Mouse (Mus musculus) midbrain, embryonic 11.5 days (tissue): Measurements from ENCODE around the gene Micall1. TPM values are rescaled to one million over a fixed set of nuclear protein-coding genes. Genes with fewer than 3 reads are reported as not detected.

Experiments
- ATAC-seq: fragments of 200-750 bp; cut with Nextera tagmentation; 2 replicates; pipeline ENCODE4 v1.8.0; 2017; ENCODE audit warnings: moderate TSS enrichment, moderate library complexity; ENCODE audit not compliant: low FRiP score
- DNase-seq: peaks from one replicate; pipeline ENCODE4 v3.0.0; 2015; ENCODE audit warnings: low spot score; ENCODE audit errors: missing footprints
- H3K27ac ChIP-seq: fragments of 300-500 bp; sonication (generic); 2 replicates; pipeline ENCODE4 v1.5.1; 2014; ENCODE audit warnings: low read depth, low read length
- H3K27me3 ChIP-seq: fragments of 300-500 bp; sonication (generic); 2 replicates; pipeline ENCODE4 v1.6.1; 2014; ENCODE audit warnings: mild to moderate bottlenecking, low read length, moderate library complexity, mixed read lengths; ENCODE audit not compliant: control insufficient read depth, insufficient read depth
- H3K36me3 ChIP-seq: fragments of 300-500 bp; sonication (generic); 2 replicates; pipeline ENCODE4 v1.6.1; 2014; ENCODE audit warnings: mild to moderate bottlenecking, low read length, moderate library complexity, mixed read lengths; ENCODE audit not compliant: control insufficient read depth, insufficient read depth
- H3K4me1 ChIP-seq: fragments of 300-500 bp; sonication (generic); 2 replicates; pipeline ENCODE4 v1.6.1; 2014; ENCODE audit warnings: low read length; ENCODE audit not compliant: control insufficient read depth, insufficient read depth
- H3K4me2 ChIP-seq: fragments of 300-500 bp; sonication (generic); 2 replicates; pipeline ENCODE4 v1.6.1; 2014; ENCODE audit warnings: mild to moderate bottlenecking, moderate library complexity
- H3K4me3 ChIP-seq: fragments of 300-500 bp; sonication (generic); 2 replicates; pipeline ENCODE4 v1.5.1; 2014; ENCODE audit warnings: low read depth, low read length
- H3K9ac ChIP-seq: fragments of 300-500 bp; sonication (generic); 2 replicates; pipeline ENCODE4 v1.6.1; 2014; ENCODE audit warnings: low read length
- H3K9me3 ChIP-seq: fragments of 300-500 bp; sonication (generic); 2 replicates; pipeline ENCODE4 v1.6.1; 2016; ENCODE audit warnings: low read length; ENCODE audit not compliant: control insufficient read depth
- WGBS: fragments of 180-500 bp; shearing (Covaris S2); extraction: QIAGEN DNeasy Blood & Tissue Kit; methylation state at CpG from one replicate; pipeline ENCODE4 v1.1.7; 2014; 5-methylcytosine and 5-hydroxymethylcytosine counted together
- polyA plus RNA-seq: library from polyadenylated mRNA; unstranded; fragments of >200 nt; fragmentation: Nextera tagmentation; extraction: Ambion mirVana; gene quantifications from 2 replicates; pipeline ENCODE4 v1.2.1, GENCODE M21; 2014

The Micall1 gene
- polyA plus RNA-seq, 1 experiment from 2014 or later: 5.4 TPM

DNA sequence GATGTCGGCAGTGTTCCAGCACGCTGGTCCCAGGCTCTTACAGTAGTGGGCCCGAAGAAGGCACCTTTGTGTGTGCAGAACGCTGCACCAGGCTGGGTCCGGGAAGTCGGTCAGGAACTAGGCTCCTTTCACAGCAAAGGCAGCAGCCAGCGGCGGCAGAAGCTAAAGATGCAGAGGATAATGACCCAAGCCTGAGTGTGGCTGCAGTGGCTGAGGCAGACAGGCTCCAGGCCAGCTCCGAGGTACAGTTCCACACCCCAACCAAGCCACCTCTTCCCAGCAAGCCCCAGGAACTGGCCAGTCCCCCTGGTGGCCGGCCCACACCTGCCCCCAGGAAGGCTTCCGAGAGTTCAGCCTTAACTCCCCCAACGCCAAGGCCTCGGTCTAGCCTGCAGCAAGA is 13.8 kb downstream of the Micall1 start:
- no peak overlapping the region for H3K4me3 ChIP-seq
- no peak for ATAC-seq
- no peak overlapping the region for H3K9ac ChIP-seq
- H3K27ac ChIP-seq: no peak overlapping the region
- peak; percentile 62 for DNase-seq
- 84% methylated on average over 13 of the region's 13 CpGs for WGBS
- H3K27me3 ChIP-seq: no peaks in the 10 kb centered on the region
- H3K4me2 ChIP-seq: no peak overlapping the region
- no peaks in the 10 kb centered on the region for H3K9me3 ChIP-seq
- peaks cover 3% of the 10 kb centered on the region; the same call in 1 of the 2 replicates for H3K36me3 ChIP-seq
- H3K4me1 ChIP-seq: no peaks in the 10 kb centered on the region

DNA sequence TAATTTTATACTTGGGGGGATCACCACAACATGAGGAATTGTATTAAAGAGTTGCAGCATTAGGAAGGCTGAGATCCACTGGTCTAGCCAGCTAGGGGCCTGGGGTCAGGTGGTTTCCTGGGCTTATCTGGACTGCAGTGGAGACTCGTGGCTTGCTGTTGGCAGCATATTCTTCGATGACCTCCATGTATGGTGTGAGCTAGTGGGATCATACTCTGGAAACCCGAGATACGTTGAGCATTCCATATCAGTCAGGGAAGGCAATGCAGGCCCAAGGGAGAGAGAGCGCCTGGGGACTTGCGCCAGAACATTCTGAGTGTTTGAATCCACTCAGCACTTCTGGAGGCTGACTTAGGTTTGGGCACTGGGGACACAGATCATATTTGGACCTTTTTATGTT is 15.1 kb downstream of the Micall1 start:
- Histone ChIP-seq H3K27ac (no peak overlapping the region), H3K27me3 (no peaks in the 10 kb centered on the region), H3K9me3 (peaks cover 4% of the 10 kb centered on the region; the same call in 1 of the 2 replicates), H3K36me3 (peaks cover 10% of the 10 kb centered on the region), H3K4me1 (no peaks in the 10 kb centered on the region), H3K4me2 (no peak overlapping the region), H3K9ac (no peak overlapping the region), H3K4me3 (no peak overlapping the region)
- DNase-seq (peak; percentile 12), ATAC-seq (no peak)
- WGBS: 91% methylated on average over 6 of the region's 6 CpGs

- no peak overlapping the region for H3K4me3 ChIP-seq
- H3K27ac ChIP-seq: no peak overlapping the region
- no peak overlapping the region for H3K9ac ChIP-seq
- H3K4me1 ChIP-seq: no peaks in the 10 kb centered on the region
- no peak overlapping the region for H3K4me2 ChIP-seq
- peaks cover 4% of the 10 kb centered on the region; the same call in 1 of the 2 replicates for H3K9me3 ChIP-seq
- peak; percentile 64 for DNase-seq
- H3K36me3 ChIP-seq: peaks cover 10% of the 10 kb centered on the region
- no peak for ATAC-seq
- WGBS: 83% methylated on average over 10 of the region's 10 CpGs
- no peaks in the 10 kb centered on the region for H3K27me3 ChIP-seq
Measured at GRCm38 (mm10) chr15:79124331-79124875, 15.7 kb downstream of the Micall1 start.

- DNase-seq: peak; percentile 91
- Histone ChIP-seq H3K4me1 (no peaks in the 10 kb centered on the region), H3K4me2 (no peak overlapping the region), H3K27ac (no peak overlapping the region), H3K36me3 (peaks cover 14% of the 10 kb centered on the region), H3K9me3 (peaks cover 4% of the 10 kb centered on the region; the same call in 1 of the 2 replicates), H3K27me3 (no peaks in the 10 kb centered on the region), H3K9ac (no peak overlapping the region), H3K4me3 (no peak overlapping the region)
- WGBS: 83% methylated on average over 13 of the region's 13 CpGs
- ATAC-seq: no peak
Measured at GRCm38 (mm10) chr15:79126217-79126932, 17.7 kb downstream of the Micall1 start.

GRCm38 (mm10) chr15:79127101-79127500 is 18.4 kb downstream of the Micall1 start:
- peaks cover 14% of the 10 kb centered on the region for H3K36me3 ChIP-seq
- DNase-seq (peak; percentile 65), ATAC-seq (no peak)
- no peaks in the 10 kb centered on the region for H3K27me3 ChIP-seq
- 91% methylated on average over 12 of the region's 12 CpGs for WGBS
- no peak overlapping the region for H3K27ac ChIP-seq
- no peak overlapping the region for H3K4me3 ChIP-seq
- H3K4me1 ChIP-seq: no peaks in the 10 kb centered on the region
- no peak overlapping the region for H3K4me2 ChIP-seq
- peaks cover 4% of the 10 kb centered on the region; the same call in 1 of the 2 replicates for H3K9me3 ChIP-seq
- no peak overlapping the region for H3K9ac ChIP-seq

DNA sequence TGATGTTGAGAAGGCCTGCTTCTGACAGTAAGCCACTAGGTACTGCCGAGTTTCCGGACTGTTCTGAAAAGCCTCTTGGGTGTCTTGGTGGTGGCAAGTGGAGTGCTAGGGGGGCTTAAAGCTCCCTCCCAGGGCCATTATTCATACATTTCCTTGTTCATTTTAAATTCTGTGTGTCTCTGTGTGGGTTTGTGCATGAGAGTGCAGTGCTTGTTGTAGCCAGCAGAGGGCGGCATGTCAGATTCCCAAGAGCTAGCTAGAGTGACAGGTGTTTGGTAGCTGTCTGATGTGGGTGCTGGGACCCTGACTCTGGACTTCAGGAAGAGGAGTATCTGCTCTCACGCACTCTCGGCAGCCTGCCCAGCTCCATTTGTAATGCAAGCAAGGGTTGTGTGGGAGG is 19.5 kb downstream of the Micall1 start:
- peaks cover 16% of the 10 kb centered on the region for H3K36me3 ChIP-seq
- no peak for DNase-seq
- no peak overlapping the region for H3K27ac ChIP-seq
- H3K4me3 ChIP-seq: no peak overlapping the region
- H3K9ac ChIP-seq: no peak overlapping the region
- no peaks in the 10 kb centered on the region for H3K27me3 ChIP-seq
- H3K4me1 ChIP-seq: no peaks in the 10 kb centered on the region
- no peak for ATAC-seq
- 92% methylated on average over 5 of the region's 5 CpGs for WGBS
- peaks cover 4% of the 10 kb centered on the region; the same call in 1 of the 2 replicates for H3K9me3 ChIP-seq
- H3K4me2 ChIP-seq: no peak overlapping the region

DNA sequence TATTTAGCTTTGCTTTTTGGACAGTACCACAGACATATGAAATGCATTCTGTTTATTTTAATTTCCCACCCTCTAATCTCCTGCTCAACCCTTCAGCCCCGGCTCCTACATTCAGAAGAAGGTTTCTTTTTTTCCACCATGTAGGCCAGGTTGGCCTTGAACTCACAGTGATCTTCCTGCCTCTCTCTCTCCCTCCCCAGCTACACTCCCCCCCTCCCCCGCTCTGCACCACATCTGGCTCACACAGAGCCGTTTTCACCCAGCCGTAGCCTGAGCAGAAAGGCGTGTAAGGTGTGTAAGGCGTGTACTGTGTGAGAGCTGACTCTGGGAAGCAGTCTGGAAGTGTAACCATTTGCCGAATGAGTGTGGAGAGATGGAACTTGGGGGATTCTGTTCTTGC is 20.6 kb downstream of the Micall1 start:
- DNase-seq: no peak
- Histone ChIP-seq H3K4me2 (no peak overlapping the region), H3K27ac (no peak overlapping the region), H3K4me1 (no peaks in the 10 kb centered on the region), H3K4me3 (no peak overlapping the region), H3K27me3 (no peaks in the 10 kb centered on the region), H3K36me3 (peaks cover 16% of the 10 kb centered on the region), H3K9me3 (peaks cover 4% of the 10 kb centered on the region; the same call in 1 of the 2 replicates), H3K9ac (no peak overlapping the region)
- ATAC-seq: no peak
- WGBS: 86% methylated on average over 7 of the region's 7 CpGs

DNA sequence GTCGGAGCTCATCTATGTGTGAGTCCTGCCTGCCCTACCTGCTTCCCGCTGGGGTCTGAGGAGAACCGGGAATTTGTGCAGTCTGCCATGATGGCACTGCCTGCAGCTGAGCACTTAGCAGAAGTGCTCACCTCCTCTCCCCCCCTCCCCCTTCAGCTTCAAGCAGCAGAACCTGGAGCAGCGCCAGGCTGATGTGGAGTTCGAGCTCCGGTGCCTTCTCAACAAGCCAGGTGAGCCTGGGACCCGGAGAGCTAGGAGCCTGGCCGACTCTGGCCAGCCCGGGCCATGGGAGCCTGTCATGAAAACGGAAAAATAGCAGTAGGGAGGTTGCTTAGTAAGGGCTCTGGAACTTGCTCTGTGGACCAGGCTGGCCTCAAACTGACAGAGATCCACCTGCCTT is 22.1 kb downstream of the Micall1 start:
- Histone ChIP-seq H3K4me2 (no peak overlapping the region), H3K27ac (no peak overlapping the region), H3K9ac (no peak overlapping the region), H3K9me3 (peaks cover 4% of the 10 kb centered on the region; the same call in 1 of the 2 replicates), H3K36me3 (peaks cover 16% of the 10 kb centered on the region), H3K27me3 (no peaks in the 10 kb centered on the region), H3K4me1 (no peaks in the 10 kb centered on the region), H3K4me3 (no peak overlapping the region)
- DNase-seq (no peak), ATAC-seq (no peak)
- WGBS: 90% methylated on average over 10 of the region's 10 CpGs

GRCm38 (mm10) chr15:79131442-79131841 is 22.7 kb downstream of the Micall1 start:
- WGBS: 78% methylated on average over 7 of the region's 7 CpGs
- H3K9ac ChIP-seq: no peak overlapping the region
- H3K27ac ChIP-seq: no peak overlapping the region
- no peak for ATAC-seq
- H3K27me3 ChIP-seq: no peaks in the 10 kb centered on the region
- no peak overlapping the region for H3K4me3 ChIP-seq
- H3K9me3 ChIP-seq: peaks cover 4% of the 10 kb centered on the region; the same call in 1 of the 2 replicates
- no peak overlapping the region for H3K4me2 ChIP-seq
- DNase-seq: no peak
- peaks cover 16% of the 10 kb centered on the region for H3K36me3 ChIP-seq
- H3K4me1 ChIP-seq: no peaks in the 10 kb centered on the region
